Mouse (Mus musculus) C2C12 (cell line): ENCODE data around the gene Gm10282. TPM values are rescaled to one million over a fixed set of nuclear protein-coding genes. Genes with fewer than 3 reads are reported as not detected.

Experiments used
- H3K27me3 ChIP-seq: one replicate; pipeline ENCODE4 v1.6.1; 2011; ENCODE audit not compliant: control insufficient read depth, insufficient read depth, insufficient read length
- H3K36me3 ChIP-seq: one replicate; pipeline ENCODE4 v1.6.1; 2011; ENCODE audit not compliant: control insufficient read depth, insufficient read depth
- H3K4me3 ChIP-seq: one replicate; pipeline ENCODE4 v1.5.1; 2011; ENCODE audit warnings: mild to moderate bottlenecking, control low read depth; ENCODE audit not compliant: poor library complexity, insufficient read depth, severe bottlenecking
- H3K79me2 ChIP-seq: one replicate; pipeline ENCODE4 v1.6.1; 2011; ENCODE audit not compliant: control insufficient read depth, insufficient read depth
- H3K79me3 ChIP-seq: one replicate; pipeline ENCODE4 v1.6.1; 2011; ENCODE audit warnings: low read depth, control low read depth
- H3ac ChIP-seq: one replicate; pipeline ENCODE3; 2011; ENCODE audit warnings: low read depth; ENCODE audit not compliant: control insufficient read depth, insufficient read length
- CEBPB ChIP-seq: IDR thresholded peaks from one replicate; pipeline ENCODE4 v1.6.1; 2011; ENCODE audit warnings: low read depth, mild to moderate bottlenecking, control low read depth, moderate library complexity
- CTCF ChIP-seq: IDR thresholded peaks from one replicate; pipeline ENCODE4 v1.5.1; 2011; ENCODE audit not compliant: control insufficient read depth, insufficient read depth, insufficient read length
- FOSL1 ChIP-seq: IDR thresholded peaks from one replicate; pipeline ENCODE4 v1.8.0; 2011; ENCODE audit warnings: mild to moderate bottlenecking, low read length; ENCODE audit not compliant: poor library complexity, insufficient read depth, severe bottlenecking
- MAX ChIP-seq: IDR thresholded peaks from one replicate; pipeline ENCODE4 v1.6.1; 2011; ENCODE audit warnings: mild to moderate bottlenecking, control low read depth
- MYOD1 ChIP-seq: IDR thresholded peaks from one replicate; pipeline ENCODE4 v1.6.1; 2011; ENCODE audit warnings: low read depth; ENCODE audit not compliant: control insufficient read depth, insufficient read length
- MYOG ChIP-seq: IDR thresholded peaks from one replicate; pipeline ENCODE4 v1.6.1; 2011; ENCODE audit not compliant: control insufficient read depth, insufficient read length; ENCODE audit errors: extremely low read depth
- USF1 ChIP-seq: IDR thresholded peaks from one replicate; pipeline ENCODE4 v1.6.1; 2011; ENCODE audit warnings: low read depth, mild to moderate bottlenecking, control low read depth, moderate library complexity
- polyA plus RNA-seq: library from polyadenylated mRNA; unstranded; fragments of >200 nt; fragmentation: generic; extraction: Trizol; gene quantifications from one replicate; pipeline ENCODE4 v1.2.1, GENCODE M21; 2012; ENCODE audit warnings: missing spikeins

Gene Gm10282
- polyA plus RNA-seq, 1 experiment, result 107 TPM

DNA sequence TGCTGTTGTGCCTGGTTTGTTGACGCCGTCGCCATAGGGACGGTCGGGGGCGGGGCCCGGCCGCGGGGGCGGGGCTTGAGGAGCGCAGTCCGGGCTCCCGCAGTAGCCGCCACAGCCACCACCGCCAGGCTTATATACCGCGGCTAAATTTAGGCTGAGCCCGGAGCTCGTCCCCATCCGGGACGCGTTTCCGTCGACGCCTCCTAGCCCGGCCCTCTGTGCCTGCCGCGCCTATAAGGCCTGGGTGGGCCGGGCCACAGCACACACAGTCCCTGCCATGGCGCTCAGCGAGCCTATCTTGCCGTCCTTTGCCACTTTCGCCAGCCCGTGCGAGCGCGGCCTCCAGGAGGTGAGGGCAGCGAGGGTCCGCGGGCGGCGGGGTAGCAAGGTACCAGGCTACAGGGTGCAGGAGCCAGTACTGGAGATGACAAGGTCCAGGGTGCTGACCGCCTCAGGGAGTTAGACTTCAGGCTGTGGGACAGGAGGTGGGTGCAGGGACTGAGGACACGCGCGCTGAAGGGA, 13.8 kb upstream of the Gm10282 start, which contains the start of gene Klf2:
Gene Klf2, plus strand, starts transcription at position 233 of the 522 bp plus-strand sequence.
- Histone ChIP-seq H3K27me3 (no peaks in the 10 kb centered on the region), H3K36me3 (peaks cover 3% of the 10 kb centered on the region), H3ac (peak within 1 kb of the TSS; percentile 83), H3K4me3 (peak within 1 kb of the TSS; percentile 65), H3K79me3 (peaks cover 11% of the 10 kb centered on the region), H3K79me2 (peaks cover 24% of the 10 kb centered on the region)
- TF ChIP-seq MYOD1 (no peak), USF1 (no peak), CTCF (no peak), FOSL1 (no peak), MAX (no peak), CEBPB (no peak), MYOG (no peak)

DNA sequence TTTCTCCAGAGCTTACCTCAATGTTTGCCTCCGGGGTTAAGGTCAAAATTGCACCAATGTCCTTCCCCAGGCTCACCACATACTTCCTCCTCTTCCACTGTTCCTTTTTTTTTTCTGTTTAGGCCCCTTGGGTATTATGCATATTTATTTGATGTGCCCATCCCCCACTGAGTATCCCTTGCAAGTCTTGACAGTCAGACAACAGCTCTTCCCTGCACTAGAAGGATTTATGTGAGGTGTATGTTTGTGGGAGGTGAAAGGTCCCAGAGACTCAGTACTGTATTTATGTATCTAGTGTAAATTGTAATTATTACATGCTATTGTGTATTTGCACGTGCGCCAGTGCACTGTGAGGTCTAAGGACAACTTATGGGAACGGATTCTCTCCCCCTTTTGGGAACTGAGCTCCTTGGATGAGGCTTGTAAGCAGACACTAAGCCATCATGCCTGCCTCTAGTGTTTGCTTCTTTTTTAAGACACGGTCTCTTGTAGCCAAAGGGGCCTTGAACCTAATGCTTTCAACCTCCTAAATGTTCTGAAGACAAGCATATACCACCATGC, 12.8 kb upstream of the Gm10282 start:
- no peaks in the 10 kb centered on the region for H3K27me3 ChIP-seq

DNA sequence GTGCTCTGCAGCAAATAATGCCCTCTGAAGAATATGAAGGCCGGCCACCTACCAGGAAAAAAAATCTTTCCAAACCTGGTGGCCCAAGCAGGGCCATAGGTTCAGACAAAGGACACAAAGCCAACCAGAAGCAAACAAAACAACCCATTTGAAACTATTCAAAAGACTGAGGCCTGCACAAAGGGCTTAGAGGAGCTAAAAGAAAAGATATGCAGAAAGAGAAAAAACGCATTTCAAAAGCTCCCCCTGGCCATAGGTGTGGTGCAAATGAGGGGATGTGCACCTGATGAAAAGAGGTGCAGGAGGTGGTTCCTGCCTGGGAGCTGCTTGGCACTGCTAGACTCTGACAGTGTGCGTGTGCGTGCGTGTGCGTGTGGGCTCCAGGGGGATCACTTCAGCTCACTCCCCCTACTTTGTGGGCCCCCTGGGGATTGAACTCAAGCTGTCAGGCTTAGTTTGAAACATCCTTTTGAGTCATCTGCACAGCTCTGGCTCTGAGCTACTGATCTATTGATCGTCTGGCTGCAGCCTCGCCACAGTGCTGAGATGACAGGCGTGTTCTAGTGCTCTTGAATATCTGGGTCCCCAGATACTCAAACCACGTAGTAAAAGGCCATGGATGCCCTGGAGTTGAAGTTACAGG, 11.1 kb upstream of the Gm10282 start:
- Histone ChIP-seq H3K36me3 (no peaks in the 10 kb centered on the region), H3K79me3 (peaks cover 11% of the 10 kb centered on the region), H3K4me3 (no peak overlapping the region), H3ac (no peak overlapping the region), H3K79me2 (peaks cover 22% of the 10 kb centered on the region), H3K27me3 (no peaks in the 10 kb centered on the region)
- TF ChIP-seq CEBPB (no peak), FOSL1 (no peak), CTCF (no peak), MYOG (no peak), MYOD1 (no peak), USF1 (no peak), MAX (no peak)

More for the DNA sequence above, 12.8 kb upstream of the Gm10282 start:
- Histone ChIP-seq H3ac (no peak overlapping the region), H3K79me2 (peaks cover 24% of the 10 kb centered on the region), H3K36me3 (peaks cover 3% of the 10 kb centered on the region), H3K79me3 (peaks cover 11% of the 10 kb centered on the region), H3K4me3 (no peak overlapping the region)
- TF ChIP-seq MYOG, result no peak
- TF ChIP-seq MYOD1, result no peak
- TF ChIP-seq USF1, result no peak
- no peak for TF ChIP-seq FOSL1
- no peak for TF ChIP-seq CTCF

DNA sequence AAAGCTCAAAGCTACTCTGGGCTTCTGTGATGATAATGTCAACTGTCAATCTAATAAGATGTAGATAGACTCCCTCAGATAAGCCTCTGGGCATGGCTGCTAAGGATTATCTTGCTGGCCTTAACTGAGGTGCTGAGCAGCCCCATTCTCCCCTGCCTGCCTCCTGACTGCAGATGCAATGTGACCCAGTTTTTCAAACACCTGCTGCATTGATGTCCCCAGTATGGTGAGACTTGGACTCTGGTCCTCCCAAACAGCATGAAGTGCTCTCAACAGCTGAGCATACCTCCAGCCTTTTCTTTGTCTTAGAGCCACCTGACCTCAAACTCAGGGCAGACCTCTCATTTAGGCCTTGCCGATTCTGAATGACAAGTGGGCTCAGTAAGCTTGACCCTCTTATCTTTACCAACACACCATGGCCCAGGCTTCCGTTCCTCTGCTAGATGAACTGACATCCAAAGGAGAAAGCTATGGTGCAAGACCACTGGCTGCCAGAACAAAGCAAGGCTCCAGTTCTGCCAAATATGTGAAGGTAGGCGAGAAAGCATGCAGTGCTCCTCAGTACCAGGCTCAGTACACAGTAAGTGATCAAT, 8.0 kb upstream of the Gm10282 start:
- H3K79me2 ChIP-seq, result no peaks in the 10 kb centered on the region
- no peak overlapping the region for H3K4me3 ChIP-seq
- no peaks in the 10 kb centered on the region for H3K36me3 ChIP-seq
- H3K27me3 ChIP-seq, result no peaks in the 10 kb centered on the region
- no peaks in the 10 kb centered on the region for H3K79me3 ChIP-seq
- H3ac ChIP-seq, result no peak overlapping the region
- TF ChIP-seq USF1 (no peak), CTCF (no peak), MYOG (no peak), CEBPB (no peak), FOSL1 (no peak), MYOD1 (no peak), MAX (no peak)

DNA sequence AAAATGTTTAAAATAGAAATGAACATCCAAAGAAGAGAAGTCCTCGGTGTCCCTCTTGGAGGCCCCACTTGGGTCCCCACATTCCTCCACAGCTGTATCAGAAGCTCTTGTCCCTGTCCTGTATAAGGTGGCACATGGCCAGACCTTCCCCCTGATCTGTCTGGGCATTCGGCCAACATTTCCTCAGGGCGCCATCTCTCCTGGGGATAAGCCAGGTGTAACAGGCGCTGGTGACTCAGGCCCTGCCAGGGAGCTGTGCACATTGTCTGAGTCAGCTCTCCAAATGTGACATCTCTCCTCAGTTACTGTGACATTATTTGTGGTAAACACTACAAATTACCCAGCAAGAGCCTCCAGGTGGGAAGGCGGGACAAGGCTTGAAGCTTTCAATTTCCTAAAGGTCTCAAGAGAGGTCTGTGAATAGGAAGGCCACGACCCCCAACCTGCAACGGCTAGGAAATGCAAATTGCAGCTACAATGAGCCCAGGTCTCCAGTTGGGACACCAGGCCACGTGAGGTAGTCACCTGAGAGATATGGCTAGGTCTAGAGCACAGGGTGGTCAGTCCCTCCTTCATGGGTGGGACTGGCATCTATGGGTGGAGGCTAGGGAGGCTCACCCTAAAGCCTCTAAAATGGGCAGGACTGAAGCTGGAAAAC, 5.9 kb upstream of the Gm10282 start:
- H3ac ChIP-seq, result no peak overlapping the region
- no peaks in the 10 kb centered on the region for H3K27me3 ChIP-seq
- no peaks in the 10 kb centered on the region for H3K36me3 ChIP-seq
- no peaks in the 10 kb centered on the region for H3K79me3 ChIP-seq
- H3K4me3 ChIP-seq, result no peak overlapping the region
- TF ChIP-seq FOSL1 (no peak), MAX (no peak), CEBPB (no peak), CTCF (no peak), USF1 (no peak), MYOG (no peak), MYOD1 (no peak)
- no peaks in the 10 kb centered on the region for H3K79me2 ChIP-seq
